Mouse (Mus musculus): ENCODE results near the gene Cfap43. TPM values are rescaled to one million over a fixed set of nuclear protein-coding genes. Genes with fewer than 3 reads are reported as not detected.

Gene Cfap43
- total RNA-seq, 2 experiments from 2014 or later = 0.30 to 0.66 TPM

DNA sequence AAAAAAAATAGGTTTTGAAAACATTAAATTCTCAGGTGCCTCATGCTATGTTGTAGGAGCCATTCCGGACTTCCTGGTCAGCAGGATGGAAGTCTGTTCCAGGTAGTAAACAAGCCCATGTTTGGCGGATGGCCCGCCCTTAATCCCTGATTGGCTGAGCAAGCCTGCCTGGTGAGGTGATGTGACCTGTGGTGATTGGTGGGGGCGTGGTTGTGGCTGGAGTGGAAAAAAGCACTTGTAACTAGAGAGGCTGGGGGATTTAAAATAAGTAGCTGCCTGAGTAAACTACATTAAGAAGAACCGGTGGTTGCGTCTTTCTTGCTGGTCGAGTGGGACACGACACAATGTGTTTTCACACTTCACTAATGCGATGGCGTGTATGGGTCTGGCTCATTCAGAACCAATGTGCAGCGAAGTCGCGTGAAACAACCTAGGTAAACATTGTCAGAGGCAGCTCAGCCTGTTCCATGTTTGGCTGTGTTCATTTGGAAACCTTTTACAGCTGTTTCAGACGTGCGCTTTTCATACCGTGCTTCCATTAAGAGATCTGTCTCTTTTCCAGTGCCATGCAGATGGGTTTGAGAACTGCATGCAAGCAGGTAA, 15.7 kb upstream of the Cfap43 start:
- intact Hi-C loops (cut with DNase I) = loop anchor here (5.0 to 10.0 kb wide), 2 partner anchors 277 to 430 kb away; no protein-coding TSS in a partner anchor
- TF ChIP-seq CTCF (IDR thresholded peaks at IDR 0.05) = no peak
- DNase-seq (ENCODE audit: extremely low spot score in 1 of 2, low spot score in 2 of 2) = no peak
- Histone ChIP-seq H3K27ac (no peak overlapping the region), H3K4me3 (no peak overlapping the region)

DNA sequence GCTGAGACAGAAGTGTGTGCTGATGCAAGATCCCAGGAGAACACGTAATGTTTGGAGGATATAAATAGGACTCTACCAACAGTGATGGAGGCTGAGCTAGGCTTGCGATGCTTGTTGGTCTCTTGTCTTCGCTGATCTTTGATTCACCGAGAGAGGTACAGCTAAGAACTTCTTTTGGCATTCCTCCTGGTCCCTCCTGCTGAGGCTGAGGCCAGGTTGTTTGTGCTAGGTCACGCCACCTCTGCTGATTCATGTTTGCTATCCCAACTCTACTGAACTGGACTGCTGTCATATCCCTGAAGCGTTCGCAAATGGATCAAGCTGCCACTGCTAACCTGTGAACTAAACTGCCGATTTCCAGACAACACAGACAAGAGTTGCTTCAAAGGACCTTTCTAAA, 15.1 kb upstream of the Cfap43 start:
- Histone ChIP-seq H3K4me3 (no peak overlapping the region), H3K27ac (no peak overlapping the region)
- intact Hi-C loops (cut with DNase I) = loop anchor here (5.0 to 10.0 kb wide), 2 partner anchors 277 to 429 kb away; no protein-coding TSS in a partner anchor
- TF ChIP-seq CTCF (IDR thresholded peaks at IDR 0.05) = no peak
- no peak for DNase-seq (ENCODE audit: extremely low spot score in 1 of 2, low spot score in 2 of 2)

DNA sequence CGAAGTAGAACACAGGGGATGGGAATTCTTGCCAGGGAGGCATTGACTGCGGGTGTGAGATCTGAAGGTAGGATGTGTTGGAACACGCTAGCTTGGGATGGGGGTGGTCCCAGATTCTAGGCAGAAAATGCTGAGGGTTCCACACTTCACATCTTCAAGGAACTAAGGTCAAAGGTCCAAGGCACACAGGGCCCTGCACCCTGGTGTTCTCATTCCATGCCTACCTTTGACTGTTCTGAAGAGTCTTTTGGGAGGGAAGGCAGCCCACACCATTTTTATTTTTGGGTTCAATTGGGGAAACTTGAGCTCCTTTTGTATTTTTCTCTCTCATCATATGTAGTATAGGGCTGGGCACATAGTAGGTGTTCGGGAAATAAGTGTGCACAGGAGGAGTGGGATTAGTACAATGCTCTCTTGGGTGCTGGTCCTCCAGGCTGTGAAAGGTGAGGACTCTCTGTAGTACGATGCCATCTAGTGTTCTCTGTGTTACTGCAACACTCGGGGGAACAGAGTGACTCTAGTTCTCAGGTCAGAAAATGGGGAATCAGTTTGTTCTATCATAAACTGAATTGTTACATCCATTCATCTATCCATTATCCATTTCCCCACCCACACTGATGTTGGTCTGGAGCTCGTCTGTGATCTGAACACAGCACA, 13.0 kb upstream of the Cfap43 start:
- intact Hi-C loops (cut with DNase I) = loop anchor here (1.0 to 10.0 kb wide), 3 partner anchors 50 to 427 kb away; no protein-coding TSS in a partner anchor
- peak; percentile 79 for TF ChIP-seq CTCF (IDR thresholded peaks at IDR 0.05)
- Histone ChIP-seq H3K27ac (no peak overlapping the region), H3K4me3 (no peak overlapping the region)
- DNase-seq (ENCODE audit: extremely low spot score in 1 of 2, low spot score in 2 of 2) = no peak

DNA sequence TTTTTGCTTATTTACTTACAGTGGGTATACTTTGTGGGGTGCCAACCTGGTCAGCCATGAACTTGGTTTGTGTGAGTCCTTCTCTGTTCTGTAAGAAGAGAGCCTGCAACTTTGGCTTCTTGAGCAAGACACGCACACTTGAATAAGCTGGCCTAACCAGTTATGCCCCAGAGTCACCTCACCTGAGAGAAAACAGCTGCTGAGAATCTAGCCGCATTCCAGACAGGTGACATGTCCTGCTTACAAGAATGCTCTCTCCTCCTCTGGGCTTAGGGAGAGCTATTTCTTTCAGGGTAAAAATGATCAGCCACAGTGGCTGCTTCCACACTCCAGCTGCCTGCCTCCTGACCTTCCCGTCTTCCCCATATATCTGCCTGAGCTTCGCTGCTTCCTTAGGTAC, 10.0 kb upstream of the Cfap43 start:
- no peak for TF ChIP-seq CTCF (IDR thresholded peaks at IDR 0.05)
- no peak for DNase-seq (ENCODE audit: extremely low spot score in 1 of 2, low spot score in 2 of 2)
- no peak overlapping the region for H3K4me3 ChIP-seq
- intact Hi-C loops (cut with DNase I) = no loop called here
- no peak overlapping the region for H3K27ac ChIP-seq

DNA sequence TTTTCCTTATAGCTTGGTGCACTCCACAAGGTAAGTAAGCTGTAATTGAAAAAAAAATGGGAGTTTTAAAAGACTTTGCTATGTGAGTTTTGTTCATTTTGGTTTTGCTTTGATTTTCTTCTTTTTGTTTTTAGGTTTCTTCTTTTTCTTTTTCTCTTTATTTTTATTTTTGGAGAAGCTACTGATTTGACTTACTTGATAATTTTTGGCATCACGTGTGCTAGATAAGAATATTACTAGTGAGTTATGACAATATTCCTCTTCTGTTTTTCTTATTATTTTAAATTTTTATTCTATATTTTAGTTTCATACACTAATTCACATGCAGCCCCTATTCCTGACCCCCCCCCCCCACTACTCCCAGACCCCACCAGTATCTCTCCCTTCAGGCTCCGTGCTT, 7.9 kb upstream of the Cfap43 start:
- no peak for TF ChIP-seq CTCF (IDR thresholded peaks at IDR 0.05)
- intact Hi-C loops (cut with DNase I) = no loop called here
- H3K4me3 ChIP-seq = no peak overlapping the region
- DNase-seq (ENCODE audit: extremely low spot score in 1 of 2, low spot score in 2 of 2) = no peak
- no peak overlapping the region for H3K27ac ChIP-seq

DNA sequence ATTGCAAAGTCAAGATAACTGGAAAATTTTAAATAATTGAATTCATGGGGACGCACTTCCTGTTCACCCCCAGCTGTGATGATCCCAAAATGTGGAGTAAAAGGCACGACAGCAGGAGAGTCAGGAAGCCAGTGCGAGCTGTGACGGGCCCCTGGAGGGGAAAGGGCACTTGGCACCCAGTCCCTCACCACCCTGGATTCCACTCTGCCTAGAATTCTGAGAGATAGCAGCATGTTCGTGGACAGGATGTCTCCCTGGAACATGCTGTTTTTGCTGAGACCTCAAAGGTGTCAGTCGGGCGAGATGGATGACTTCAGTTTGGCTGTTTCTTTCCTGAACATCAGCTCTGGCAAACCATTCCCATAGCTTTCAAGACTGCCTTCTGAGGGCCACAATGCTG, 6.7 kb upstream of the Cfap43 start:
- H3K4me3 ChIP-seq = no peak overlapping the region
- no peak for TF ChIP-seq CTCF (IDR thresholded peaks at IDR 0.05)
- no peak overlapping the region for H3K27ac ChIP-seq
- intact Hi-C loops (cut with DNase I) = no loop called here
- DNase-seq (ENCODE audit: extremely low spot score in 1 of 2, low spot score in 2 of 2) = no peak

DNA sequence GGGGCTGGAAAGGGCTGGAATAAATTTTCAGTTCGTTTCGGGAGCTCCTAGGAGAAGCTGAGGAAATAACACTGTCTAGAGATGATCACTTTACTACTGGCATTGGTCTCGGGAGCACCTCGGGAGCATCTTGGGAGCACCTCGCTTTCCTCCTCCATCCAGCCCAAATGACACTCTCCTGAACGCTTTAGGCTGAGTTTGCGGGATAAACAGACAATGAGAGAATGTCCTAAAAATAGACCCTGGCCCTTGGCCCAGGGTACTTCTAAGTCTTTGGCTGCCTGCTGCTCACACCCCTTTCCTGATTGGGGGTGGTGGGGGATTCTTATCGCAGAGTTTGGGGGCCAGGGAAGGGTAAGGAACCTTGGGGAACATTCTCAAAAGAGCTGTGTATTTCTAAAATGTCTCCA, 884 bp upstream of the Cfap43 start:
- Histone ChIP-seq H3K27ac (no peak overlapping the region; the same call in 1 of the 2 replicates), H3K4me3 (peak overlapping the region; percentile 63)
- intact Hi-C loops (cut with DNase I) = no loop called here
- TF ChIP-seq CTCF (IDR thresholded peaks at IDR 0.05) = no peak
- DNase-seq (ENCODE audit: extremely low spot score in 1 of 2, low spot score in 2 of 2) = no peak

DNA sequence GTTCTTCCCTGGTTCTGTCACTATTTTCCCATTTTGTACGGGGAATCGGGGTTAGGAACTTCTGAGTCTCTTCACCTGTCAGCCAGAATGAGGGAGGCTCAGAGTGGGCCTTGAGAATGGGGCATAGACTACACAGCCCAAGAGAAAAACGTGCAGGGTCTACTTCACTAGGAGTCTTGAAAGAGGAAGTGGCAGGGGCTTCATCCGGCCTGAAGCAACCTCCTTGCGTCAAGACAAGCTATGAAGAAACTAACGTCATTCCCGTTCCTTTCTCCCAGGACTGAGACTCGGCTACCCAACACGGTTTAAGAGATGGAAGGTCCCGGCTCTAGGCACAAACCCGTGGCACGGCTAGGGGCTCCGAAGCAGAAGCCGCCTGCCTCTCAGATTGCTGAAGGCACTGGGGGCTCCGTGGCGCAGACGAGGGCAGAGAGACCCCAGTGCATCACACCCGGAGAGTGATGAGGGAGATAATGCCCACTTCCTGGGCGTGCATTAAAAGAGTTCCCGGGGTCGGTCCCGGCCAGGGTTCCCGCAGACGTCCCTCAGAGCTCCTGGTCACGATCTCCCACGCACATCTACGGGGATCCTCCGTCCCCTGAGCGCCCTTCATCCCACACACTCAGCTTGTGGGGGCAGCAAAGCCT, 509 bp downstream of the Cfap43 start:
- Histone ChIP-seq H3K4me3 (peak overlapping the region; percentile 63), H3K27ac (peak overlapping the region; percentile 40; the same call in 1 of the 2 replicates)
- intact Hi-C loops (cut with DNase I) = no loop called here
- TF ChIP-seq CTCF (IDR thresholded peaks at IDR 0.05) = no peak
- DNase-seq (ENCODE audit: extremely low spot score in 1 of 2, low spot score in 2 of 2) = no peak

DNA sequence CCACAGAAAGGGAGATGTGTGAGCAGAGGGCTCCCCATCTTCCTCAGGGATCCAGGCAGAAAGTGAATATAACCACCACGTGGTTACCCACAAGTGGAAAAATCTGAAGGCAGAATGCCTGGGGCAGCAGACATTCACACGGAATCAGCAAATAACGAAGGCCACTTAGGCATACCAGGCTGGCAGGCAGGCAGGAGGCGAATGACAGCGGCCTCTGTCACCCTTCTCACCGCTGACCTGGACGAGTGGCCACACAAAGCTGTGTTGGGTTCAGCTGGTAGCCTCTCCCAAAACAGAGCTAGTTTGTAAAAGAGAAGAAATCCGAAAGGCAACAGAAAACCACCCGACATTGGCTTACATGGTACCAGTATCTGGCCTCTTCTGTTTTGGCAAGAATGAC, 1.1 kb downstream of the Cfap43 start:
- H3K27ac ChIP-seq = no peak overlapping the region
- no peak overlapping the region for H3K4me3 ChIP-seq
- intact Hi-C loops (cut with DNase I) = no loop called here
- no peak for DNase-seq (ENCODE audit: extremely low spot score in 1 of 2, low spot score in 2 of 2)
- no peak for TF ChIP-seq CTCF (IDR thresholded peaks at IDR 0.05)

DNA sequence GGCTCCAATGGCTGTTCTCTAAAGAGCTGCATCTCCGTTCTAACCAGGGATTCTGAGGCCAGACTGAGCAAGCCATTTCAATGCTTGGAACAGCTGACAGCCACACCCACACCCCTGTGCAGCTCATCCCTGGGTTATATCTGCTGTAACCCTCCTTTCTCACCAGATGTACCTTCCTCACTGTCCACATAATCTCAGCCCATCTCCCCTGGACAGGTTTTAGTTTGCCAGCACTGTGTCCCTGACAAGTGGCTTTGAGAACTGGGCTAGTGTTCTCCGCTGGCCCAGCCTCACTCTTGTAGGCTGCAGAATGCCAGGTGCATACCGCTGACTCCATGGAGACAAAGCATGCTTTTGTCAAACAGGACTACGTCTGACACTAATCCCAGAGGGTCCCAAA, 1.7 kb downstream of the Cfap43 start:
- intact Hi-C loops (cut with DNase I) = no loop called here
- Histone ChIP-seq H3K4me3 (no peak overlapping the region), H3K27ac (no peak overlapping the region)
- no peak for TF ChIP-seq CTCF (IDR thresholded peaks at IDR 0.05)
- DNase-seq (ENCODE audit: extremely low spot score in 1 of 2, low spot score in 2 of 2) = no peak

DNA sequence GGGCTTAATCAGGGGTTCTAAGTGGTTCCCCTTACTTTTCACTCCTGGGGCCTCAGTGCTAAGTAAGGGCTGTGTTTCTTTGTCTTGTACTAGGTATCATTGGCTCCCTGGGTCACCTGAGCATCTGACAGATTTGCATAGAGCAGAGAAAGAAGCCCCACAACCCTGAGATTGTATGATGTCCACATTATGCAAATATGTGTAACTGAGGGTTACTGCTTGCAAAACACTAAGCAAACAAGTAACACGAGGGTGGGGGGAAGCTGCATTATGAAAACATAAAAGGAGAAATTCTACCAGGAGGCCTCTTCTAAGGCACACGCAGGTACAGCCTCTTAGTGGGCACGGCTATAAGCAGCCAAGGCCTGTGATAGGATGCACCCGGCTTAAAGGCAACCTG, 3.8 kb downstream of the Cfap43 start:
- intact Hi-C loops (cut with DNase I) = no loop called here
- H3K27ac ChIP-seq = no peak overlapping the region
- H3K4me3 ChIP-seq = no peak overlapping the region
- no peak for TF ChIP-seq CTCF (IDR thresholded peaks at IDR 0.05)
- no peak for DNase-seq (ENCODE audit: extremely low spot score in 1 of 2, low spot score in 2 of 2)

DNA sequence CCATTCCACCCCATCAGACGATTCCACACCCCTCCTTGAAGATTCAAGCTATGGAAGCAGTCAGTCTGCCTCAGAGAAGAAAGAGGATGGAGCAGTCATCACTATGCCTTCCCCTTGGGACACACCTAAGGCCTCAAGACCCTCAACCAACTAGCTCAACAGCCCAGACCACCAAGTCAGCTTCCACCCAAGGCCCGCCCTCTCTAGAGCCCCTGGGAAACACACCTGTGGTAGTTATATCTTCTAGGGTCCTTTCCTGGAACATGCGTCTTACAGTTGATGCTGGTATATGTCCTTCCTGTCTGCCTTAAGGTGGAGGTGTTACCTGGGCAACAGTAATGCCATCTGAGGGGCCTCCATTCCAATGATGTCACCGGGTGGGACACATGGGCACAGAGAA, 4.9 kb downstream of the Cfap43 start:
- intact Hi-C loops (cut with DNase I) = no loop called here
- H3K27ac ChIP-seq = no peak overlapping the region
- no peak overlapping the region for H3K4me3 ChIP-seq
- no peak for DNase-seq (ENCODE audit: extremely low spot score in 1 of 2, low spot score in 2 of 2)
- no peak for TF ChIP-seq CTCF (IDR thresholded peaks at IDR 0.05)
